Mouse (Mus musculus) heart, embryonic 16.5 days (tissue): ENCODE measurements around the gene F2. TPM values are rescaled to one million over a fixed set of nuclear protein-coding genes. Genes with fewer than 3 reads are reported as not detected.

Experiments
- polyA plus RNA-seq: library from polyadenylated mRNA; unstranded; fragments of >200 nt; fragmentation: Nextera tagmentation; extraction: Ambion mirVana; gene quantifications from 2 replicates; pipeline ENCODE4 v1.2.1, GENCODE M21; 2015

The F2 gene
- polyA plus RNA-seq, 1 experiment from 2014 or later: 0.89 TPM

Other genes starting within 250 kb of the F2 start
- gene 1110051M20Rik, start 191.7 kb downstream of the F2 start, polyA plus RNA-seq: 42.9 and 46.0 TPM in 2 replicates
- gene Lrp4, start 178.9 kb downstream of the F2 start, polyA plus RNA-seq: 3.9 and 4.5 TPM in 2 replicates
- 61.1 and 63.6 TPM in 2 replicates for gene Ckap5, start 109.7 kb downstream of the F2 start, polyA plus RNA-seq
- 7.2 and 7.9 TPM in 2 replicates for gene Zfp408, start 13.4 kb upstream of the F2 start, polyA plus RNA-seq
- gene Arhgap1, start 13.4 kb upstream of the F2 start, polyA plus RNA-seq: 120 and 122 TPM in 2 replicates
- gene Atg13, start 74.2 kb upstream of the F2 start, polyA plus RNA-seq: 25.2 and 26.0 TPM in 2 replicates
- gene Harbi1, start 74.4 kb upstream of the F2 start, polyA plus RNA-seq: 12.2 and 12.5 TPM in 2 replicates
- gene Ambra1, start 93.7 kb upstream of the F2 start, polyA plus RNA-seq: 11.3 and 11.4 TPM in 2 replicates